ENCODE assay signal across 14 mouse cellular contexts in the genomic region with DNA sequence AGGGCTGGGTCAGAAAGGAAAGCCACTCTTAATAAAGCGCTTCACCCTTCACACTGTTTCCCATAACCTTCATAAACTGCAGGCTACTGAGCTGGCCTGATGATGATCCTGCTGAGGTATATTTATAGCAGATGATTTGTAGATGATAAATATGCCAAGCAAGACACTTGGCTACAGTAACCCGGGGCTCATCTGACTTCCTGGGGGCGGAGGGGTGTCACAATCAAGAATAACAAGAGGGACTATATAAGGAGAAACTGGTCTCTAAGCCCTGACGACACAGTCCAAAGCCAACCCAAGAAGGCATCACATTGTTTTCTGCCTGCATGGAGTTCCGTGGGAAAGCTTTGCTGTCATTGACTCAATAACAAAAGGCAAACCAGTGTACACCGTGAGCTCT. TPM values are rescaled to one million over a fixed set of nuclear protein-coding genes. Genes with fewer than 3 reads are reported as not detected.
DNase-seq lines count a peak whose midpoint lies in the region; ATAC-seq lines count a peak whose summit lies in the region.
"Had no signal": no experiment of that assay in that cellular context is flagged by ENCODE, and none has a peak within 500 bp of the region (broad histone marks: within the 10 kb centered on the region; RNA-seq: fewer than 3 reads in every experiment).

No protein-coding gene starts in this region.

- peak overlapping the region; percentile 59 for H3K4me3 ChIP-seq in midbrain, embryonic 14.5 days (replicated peaks; ENCODE audit: low read depth, low read length)
- H3K4me3 ChIP-seq in kidney, embryonic 14.5 days (ENCODE audit: low read length), result no peak overlapping the region
- H3K4me3 ChIP-seq: limb, embryonic 15.5 days had no signal

- H3K9ac ChIP-seq in midbrain, embryonic 14.5 days (replicated peaks; ENCODE audit: low read length), result peak overlapping the region; percentile 31; the same call in 1 of the 2 replicates
- no peak overlapping the region for H3K9ac ChIP-seq in kidney, embryonic 14.5 days (ENCODE audit: low read depth, low read length)
- H3K9ac ChIP-seq: limb, embryonic 15.5 days had no signal

- 17% methylated on average over 6 of the region's 6 CpGs for WGBS in midbrain, embryonic 14.5 days
- WGBS in kidney, embryonic 14.5 days, result 63% methylated on average over 6 of the region's 6 CpGs

- H3K27me3 ChIP-seq in midbrain, embryonic 14.5 days (ENCODE audit: control insufficient read depth, insufficient read depth, low read length), result no peaks in the 10 kb centered on the region
- H3K27me3 ChIP-seq in kidney, embryonic 14.5 days (ENCODE audit: control insufficient read depth, insufficient read depth, low read length), result peaks cover 41% of the 10 kb centered on the region

- H3K9me3 ChIP-seq in midbrain, embryonic 14.5 days (ENCODE audit: control insufficient read depth, low read length), result no peaks in the 10 kb centered on the region
- no peaks in the 10 kb centered on the region for H3K9me3 ChIP-seq in kidney, embryonic 14.5 days (ENCODE audit: control insufficient read depth, low read length)
- H3K9me3 ChIP-seq: limb, embryonic 15.5 days had no signal

- ATAC-seq in midbrain, embryonic 14.5 days (ENCODE audit: low FRiP score, low TSS enrichment), result no peak
- ATAC-seq in kidney, embryonic 14.5 days (ENCODE audit: low FRiP score, low TSS enrichment), result no peak
- ATAC-seq: intestine, embryonic 16.5 days had no signal

- H3K4me1 ChIP-seq in midbrain, embryonic 14.5 days (ENCODE audit: control insufficient read depth, insufficient read depth, low read length), result peaks cover 13% of the 10 kb centered on the region; the same call in 1 of the 2 replicates
- no peaks in the 10 kb centered on the region for H3K4me1 ChIP-seq in kidney, embryonic 14.5 days (ENCODE audit: control insufficient read depth, insufficient read depth, low read length)

- no peaks in the 10 kb centered on the region for H3K36me3 ChIP-seq in midbrain, embryonic 14.5 days (ENCODE audit: control insufficient read depth, insufficient read depth, low read length)
- no peaks in the 10 kb centered on the region for H3K36me3 ChIP-seq in kidney, embryonic 14.5 days (ENCODE audit: control insufficient read depth, insufficient read depth, low read length)
- H3K36me3 ChIP-seq: limb, embryonic 15.5 days had no signal

- H3K27ac ChIP-seq in midbrain, embryonic 14.5 days (replicated peaks; ENCODE audit: low read depth, low read length), result no peak overlapping the region
- no peak overlapping the region for H3K27ac ChIP-seq in kidney, embryonic 14.5 days (ENCODE audit: low read depth, low read length)
- H3K27ac ChIP-seq: limb, embryonic 15.5 days had no signal

- DNase-seq in cerebellum, postnatal 25 days, result peak; percentile 18 to 25
- DNase-seq in cerebellum, adult 11-12 months, result no peak
- DNase-seq in retina, postnatal 1 day, result peak; percentile 51
- no peak for DNase-seq in retina, embryonic 14.5 days (ENCODE audit: low spot score)
- peak; percentile 54 for DNase-seq in midbrain, embryonic 14.5 days
- DNase-seq in MN1 (ENCODE audit: low spot score), result no peak
- DNase-seq in kidney, postnatal 36 days, result no peak
- DNase-seq: adrenal gland, adult 8-10 months; heart, postnatal 14 days; lung, adult 18-20 months had no signal

- H3K4me2 ChIP-seq in midbrain, embryonic 14.5 days (ENCODE audit: low read length), result peak overlapping the region; percentile 68
- H3K4me2 ChIP-seq in kidney, embryonic 14.5 days (replicated peaks; ENCODE audit: low read depth, low read length), result no peak overlapping the region
- H3K4me2 ChIP-seq: limb, embryonic 15.5 days had no signal

RNA-seq across cellular contexts. Expression of gene Adgrb3, which starts 2.8 kb away (rescaled TPM):
- 55.0 and 67.6 TPM in 2 replicates for polyA plus RNA-seq in midbrain, embryonic 14.5 days (2014; fragmentation: Nextera tagmentation; extraction: Ambion mirVana)
- 0.56 and 0.62 TPM in 2 replicates for polyA plus RNA-seq in kidney, embryonic 14.5 days (2014; fragmentation: Nextera tagmentation; extraction: Ambion mirVana)
- polyA plus RNA-seq: C2C12 had no signal

Comparison
In these comparisons a context has a peak if more than half of its experiments do, and no peak if none do; other contexts are left out.
1. DNase-seq: peak in cerebellum, postnatal 25 days (2 of 2), retina, postnatal 1 day (single experiment) and midbrain, embryonic 14.5 days (single experiment); none in cerebellum, adult 11-12 months (single experiment), retina, embryonic 14.5 days (single experiment), MN1 (single experiment) and kidney, postnatal 36 days (0 of 2).
2. RNA of gene Adgrb3, which starts 2.8 kb away (polyA plus RNA-seq): 55.0 to 67.6 TPM in midbrain, embryonic 14.5 days; 0.56 to 0.62 TPM in kidney, embryonic 14.5 days; every median in the first group is over 10 times any median in the second.